Mouse (Mus musculus): ENCODE measurements around the gene Ldb3. TPM values are rescaled to one million over a fixed set of nuclear protein-coding genes. Genes with fewer than 3 reads are reported as not detected.

Ldb3 gene
- total RNA-seq, 2 experiments from 2014 or later: 2.5 to 2.6 TPM

DNA sequence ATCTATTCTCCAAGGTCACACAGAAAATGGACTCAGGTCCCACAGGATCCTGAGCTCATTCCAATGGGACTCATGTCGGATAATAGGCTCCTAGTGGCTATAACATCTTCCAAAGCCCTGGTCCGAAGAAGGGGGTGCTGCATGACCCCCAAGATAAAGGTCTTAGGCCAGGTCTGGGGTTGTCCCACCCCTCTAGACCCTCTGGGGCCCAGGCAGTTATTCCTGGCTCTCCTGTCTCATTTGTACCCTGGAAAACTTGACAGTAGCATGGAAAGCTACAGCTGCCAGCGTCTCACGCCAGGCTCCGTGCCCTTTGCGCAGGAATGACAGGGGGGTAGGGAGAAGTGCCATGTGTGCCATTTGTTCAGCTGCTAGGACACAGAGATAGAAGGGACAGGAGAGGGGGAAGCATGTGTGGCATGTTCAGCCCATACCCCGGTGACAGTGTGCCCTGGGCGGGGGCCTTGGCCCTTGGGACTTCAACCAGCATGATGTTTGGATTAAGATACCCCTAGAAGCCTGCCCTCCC is 767 bp upstream of the Ldb3 start:
- no peak for DNase-seq (ENCODE audit: extremely low spot score in 1 of 2, low spot score in 2 of 2)
- intact Hi-C loops (cut with DNase I): no loop called here
- Histone ChIP-seq H3K4me3 (no peak overlapping the region), H3K27ac (no peak overlapping the region; the same call in 1 of the 2 replicates)
- no peak for TF ChIP-seq CTCF (IDR thresholded peaks at IDR 0.05)

DNA sequence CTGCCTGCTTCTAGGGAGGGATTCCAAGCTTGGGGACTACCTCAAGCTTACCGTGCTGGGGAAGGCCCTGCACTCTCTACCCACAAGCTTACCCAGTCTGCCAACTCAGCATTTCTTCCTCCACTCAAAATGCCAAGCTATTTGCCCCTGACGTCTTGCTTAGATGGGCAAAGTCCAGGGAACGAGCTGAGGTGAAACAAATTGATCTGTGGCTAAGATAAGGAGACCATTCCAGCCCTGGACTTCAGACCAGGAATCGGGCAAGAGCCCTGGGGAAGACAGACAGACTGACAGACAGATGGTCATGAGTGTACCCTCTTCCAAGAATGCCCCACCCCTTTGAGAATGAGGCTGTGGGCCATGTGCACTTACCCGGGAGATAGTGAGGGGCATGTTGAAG is 477 bp downstream of the Ldb3 start:
- no peak for DNase-seq (ENCODE audit: extremely low spot score in 1 of 2, low spot score in 2 of 2)
- Histone ChIP-seq H3K4me3 (no peak overlapping the region), H3K27ac (no peak overlapping the region)
- TF ChIP-seq CTCF (IDR thresholded peaks at IDR 0.05): no peak
- intact Hi-C loops (cut with DNase I): no loop called here

GRCm38 (mm10) chr14:34586871-34587270 is 1.6 kb downstream of the Ldb3 start:
- DNase-seq (ENCODE audit: extremely low spot score in 1 of 2, low spot score in 2 of 2): no peak
- Histone ChIP-seq H3K27ac (no peak overlapping the region), H3K4me3 (no peak overlapping the region)
- intact Hi-C loops (cut with DNase I): no loop called here
- no peak for TF ChIP-seq CTCF (IDR thresholded peaks at IDR 0.05)

GRCm38 (mm10) chr14:34585358-34586105 is 3.0 kb downstream of the Ldb3 start:
- intact Hi-C loops (cut with DNase I): no loop called here
- H3K27ac ChIP-seq: no peak overlapping the region
- no peak for DNase-seq (ENCODE audit: extremely low spot score in 1 of 2, low spot score in 2 of 2)
- H3K4me3 ChIP-seq: no peak overlapping the region
- TF ChIP-seq CTCF (IDR thresholded peaks at IDR 0.05): no peak

DNA sequence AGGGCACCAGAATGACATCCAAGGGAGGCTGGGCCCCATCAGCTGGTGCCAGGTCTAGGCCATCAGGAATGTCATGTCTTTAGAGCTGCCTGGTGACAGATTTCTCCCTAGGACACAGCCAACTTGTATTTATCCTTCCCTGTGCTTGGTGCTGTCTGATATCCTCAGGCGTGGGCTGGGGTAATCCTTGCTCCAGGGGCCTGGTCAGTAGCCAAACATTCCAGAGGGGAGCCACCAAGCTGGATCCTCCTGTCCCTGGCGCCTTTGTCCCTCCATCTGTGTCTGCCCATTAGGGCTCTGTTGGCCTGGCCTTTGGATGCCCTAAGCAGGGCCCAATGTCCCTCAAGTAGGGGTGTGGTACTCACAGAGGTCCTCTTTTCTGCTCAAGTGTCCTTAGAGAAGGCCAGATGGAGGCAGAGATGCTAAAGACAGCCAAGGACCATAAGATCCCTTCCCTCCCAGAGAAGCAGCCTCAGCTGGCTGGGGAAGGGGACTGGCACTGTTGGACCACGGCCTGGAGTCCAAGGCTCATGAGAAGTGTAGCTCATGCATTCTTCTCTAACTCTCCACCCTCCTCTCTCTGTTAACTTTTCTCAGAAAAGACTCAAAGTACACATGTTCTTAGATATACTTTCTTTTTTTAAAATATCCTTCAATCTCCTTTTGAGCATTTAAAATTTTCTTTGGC is 5.6 kb downstream of the Ldb3 start:
- DNase-seq (ENCODE audit: extremely low spot score in 1 of 2, low spot score in 2 of 2): no peak
- Histone ChIP-seq H3K4me3 (no peak overlapping the region), H3K27ac (no peak overlapping the region)
- TF ChIP-seq CTCF (IDR thresholded peaks at IDR 0.05): no peak
- intact Hi-C loops (cut with DNase I): no loop called here

DNA sequence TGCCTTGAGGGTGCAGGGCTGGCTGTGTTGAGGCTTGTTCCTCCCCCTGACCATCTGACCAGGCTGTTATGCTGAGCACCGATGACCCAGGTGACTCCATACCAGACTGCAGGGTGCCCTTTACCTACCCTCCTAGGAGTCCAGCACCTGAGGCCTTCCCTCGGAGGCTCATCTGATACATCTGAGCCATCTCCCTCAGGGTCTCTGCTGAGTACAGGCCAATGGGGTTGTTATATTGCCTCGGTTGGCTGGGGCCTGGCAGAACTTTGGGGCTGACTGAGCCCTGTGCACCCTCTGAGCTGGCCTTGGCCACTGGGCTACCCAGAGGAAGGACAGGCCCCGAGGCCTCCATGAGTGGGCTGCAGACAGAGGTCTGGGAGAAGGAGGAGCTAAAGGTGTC is 11.6 kb downstream of the Ldb3 start:
- no peak for DNase-seq (ENCODE audit: extremely low spot score in 1 of 2, low spot score in 2 of 2)
- Histone ChIP-seq H3K27ac (no peak overlapping the region), H3K4me3 (no peak overlapping the region)
- no peak for TF ChIP-seq CTCF (IDR thresholded peaks at IDR 0.05)
- intact Hi-C loops (cut with DNase I): no loop called here

GRCm38 (mm10) chr14:34574068-34574467 is 14.4 kb downstream of the Ldb3 start:
- intact Hi-C loops (cut with DNase I): no loop called here
- H3K27ac ChIP-seq: no peak overlapping the region
- TF ChIP-seq CTCF (IDR thresholded peaks at IDR 0.05): peak; percentile 29
- DNase-seq (ENCODE audit: extremely low spot score in 1 of 2, low spot score in 2 of 2): no peak
- no peak overlapping the region for H3K4me3 ChIP-seq

DNA sequence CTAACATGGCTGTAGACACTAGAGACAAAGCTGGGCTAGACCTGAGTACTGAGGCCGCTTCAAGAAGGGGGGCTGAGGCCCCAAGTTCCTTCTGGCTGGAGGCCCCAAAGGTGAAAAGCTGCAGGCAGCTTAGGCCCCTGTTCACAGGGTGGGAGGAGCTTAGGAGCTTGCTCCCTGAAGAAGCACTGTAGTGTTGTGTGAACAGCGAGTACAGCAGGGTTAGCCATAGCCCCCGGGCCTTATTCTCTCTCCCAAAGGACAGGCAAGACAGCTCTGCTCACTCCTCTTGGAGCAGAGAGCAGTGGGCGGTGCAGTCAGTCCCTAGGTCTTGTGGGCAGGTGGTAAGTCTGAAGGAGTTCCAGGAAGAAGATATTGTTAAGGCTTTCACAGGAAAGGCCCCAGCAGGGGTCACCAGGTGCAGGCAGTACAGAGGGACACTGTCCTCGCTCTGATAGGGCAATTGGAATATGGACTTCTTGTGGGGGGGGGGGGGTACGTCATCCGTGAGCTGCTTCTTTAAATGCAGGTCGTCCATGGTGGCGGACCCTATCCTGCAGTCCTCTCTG is 15.1 kb downstream of the Ldb3 start:
- TF ChIP-seq CTCF (IDR thresholded peaks at IDR 0.05): no peak
- DNase-seq (ENCODE audit: extremely low spot score in 1 of 2, low spot score in 2 of 2): no peak
- H3K4me3 ChIP-seq: no peak overlapping the region
- no peak overlapping the region for H3K27ac ChIP-seq
- intact Hi-C loops (cut with DNase I): no loop called here

GRCm38 (mm10) chr14:34571610-34572387 is 16.7 kb downstream of the Ldb3 start:
- TF ChIP-seq CTCF (IDR thresholded peaks at IDR 0.05): no peak
- H3K4me3 ChIP-seq: no peak overlapping the region
- DNase-seq (ENCODE audit: extremely low spot score in 1 of 2, low spot score in 2 of 2): no peak
- H3K27ac ChIP-seq: no peak overlapping the region
- intact Hi-C loops (cut with DNase I): loop anchor here (2.0 kb wide), 2 partner anchors 113 to 299 kb away; no protein-coding TSS in a partner anchor

- intact Hi-C loops (cut with DNase I): loop anchor here (1.0 to 2.0 kb wide), 3 partner anchors 112 to 298 kb away; no protein-coding TSS in a partner anchor
- H3K4me3 ChIP-seq: no peak overlapping the region
- no peak for TF ChIP-seq CTCF (IDR thresholded peaks at IDR 0.05)
- no peak overlapping the region for H3K27ac ChIP-seq
- no peak for DNase-seq (ENCODE audit: extremely low spot score in 1 of 2, low spot score in 2 of 2)
These were observed 17.6 kb downstream of the Ldb3 start for GRCm38 (mm10) chr14:34570903-34571302.

DNA sequence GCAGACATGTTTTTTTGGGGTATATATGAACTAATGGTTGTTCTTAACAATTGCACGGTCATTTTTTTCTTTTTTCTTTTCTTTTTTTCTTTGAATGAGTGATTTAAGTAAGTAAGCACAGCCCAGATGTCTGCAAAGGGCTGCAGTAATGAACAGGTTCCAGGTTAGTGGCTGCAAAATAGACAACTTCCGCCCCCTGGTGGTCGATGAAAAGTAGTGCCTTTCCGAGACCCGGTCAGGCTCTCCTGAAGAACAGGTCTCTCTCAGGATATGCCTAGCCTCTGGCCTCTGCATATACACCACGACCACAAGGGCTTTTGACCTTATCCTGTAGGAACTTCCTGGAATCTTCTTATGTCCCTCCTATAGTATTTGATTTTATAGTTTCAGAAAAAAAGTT is 18.2 kb downstream of the Ldb3 start:
- peak; percentile 92 for TF ChIP-seq CTCF (IDR thresholded peaks at IDR 0.05)
- H3K27ac ChIP-seq: no peak overlapping the region
- intact Hi-C loops (cut with DNase I): loop anchor here (1.0 to 2.0 kb wide), 3 partner anchors 111 to 297 kb away; no protein-coding TSS in a partner anchor
- peak overlapping the region; percentile 43 for H3K4me3 ChIP-seq
- peak; percentile 79 to 84 for DNase-seq (ENCODE audit: extremely low spot score in 1 of 2, low spot score in 2 of 2)

All from left cerebral cortex, adult 2 months (tissue).